Mouse (Mus musculus) myocyte (in vitro differentiated cells): ENCODE results near the gene Zfyve27. TPM values are rescaled to one million over a fixed set of nuclear protein-coding genes. Genes with fewer than 3 reads are reported as not detected.

Experiments used
- H3K27me3 ChIP-seq: one replicate; pipeline ENCODE4 v1.6.1; 2011; ENCODE audit not compliant: control insufficient read depth, insufficient read depth, insufficient read length
- H3K36me3 ChIP-seq: one replicate; pipeline ENCODE4 v1.6.1; 2011; ENCODE audit not compliant: control insufficient read depth, insufficient read depth
- H3K4me2 ChIP-seq: one replicate; pipeline ENCODE4 v1.6.1; 2011; ENCODE audit warnings: low read depth, control low read depth
- H3K4me3 ChIP-seq: one replicate; pipeline ENCODE4 v1.5.1; 2011; ENCODE audit warnings: mild to moderate bottlenecking, control low read depth, moderate library complexity
- H3K79me2 ChIP-seq: one replicate; pipeline ENCODE4 v1.6.1; 2011; ENCODE audit not compliant: control insufficient read depth, insufficient read depth
- H3ac ChIP-seq: one replicate; pipeline ENCODE4 v1.6.1; 2011; ENCODE audit not compliant: control insufficient read depth, insufficient read length
- CEBPB ChIP-seq: IDR thresholded peaks from 2 replicates; pipeline ENCODE4 v1.6.1; 2011; ENCODE audit warnings: mild to moderate bottlenecking, moderate library complexity; ENCODE audit not compliant: poor library complexity, insufficient read depth, severe bottlenecking
- E2F4 ChIP-seq: IDR thresholded peaks from one replicate; pipeline ENCODE4 v1.6.1; 2011; ENCODE audit warnings: mild to moderate bottlenecking, control low read depth, moderate library complexity; ENCODE audit not compliant: insufficient read depth
- MAX ChIP-seq: IDR thresholded peaks from one replicate; pipeline ENCODE4 v1.6.1; 2011; ENCODE audit warnings: low read depth, mild to moderate bottlenecking, control low read depth
- MYOD1 ChIP-seq, 3 experiments: IDR thresholded peaks; one replicate each; pipeline ENCODE4 v1.6.1; 2011; ENCODE audit warnings: control low read depth in 2 of 3, low read depth in 2 of 3, mild to moderate bottlenecking in 2 of 3, moderate library complexity in 1 of 3; ENCODE audit not compliant: insufficient read length in 2 of 3, control insufficient read depth in 1 of 3
- MYOG ChIP-seq, 3 experiments: IDR thresholded peaks; one replicate each; pipeline ENCODE4 v1.6.1; 2011; ENCODE audit warnings: control low read depth in 2 of 3, low read depth in 2 of 3, mild to moderate bottlenecking in 2 of 3; ENCODE audit not compliant: insufficient read length in 2 of 3, control insufficient read depth in 1 of 3, insufficient read depth in 1 of 3
- POLR2A ChIP-seq: IDR thresholded peaks from one replicate; pipeline ENCODE4 v1.6.1; 2011; ENCODE audit warnings: low read depth, mild to moderate bottlenecking, control low read depth, moderate library complexity; ENCODE audit not compliant: insufficient read length
- POLR2AphosphoS2 ChIP-seq: IDR thresholded peaks from one replicate; pipeline ENCODE4 v1.6.1; 2011; ENCODE audit warnings: low read depth, control low read depth; ENCODE audit not compliant: insufficient read length
- REST ChIP-seq: IDR thresholded peaks from one replicate; pipeline ENCODE4 v1.6.1; 2011; ENCODE audit warnings: mild to moderate bottlenecking, control low read depth, moderate library complexity; ENCODE audit not compliant: insufficient read depth, insufficient read length
- SRF ChIP-seq: IDR thresholded peaks from one replicate; pipeline ENCODE4 v1.6.1; 2011; ENCODE audit warnings: low read depth; ENCODE audit not compliant: control insufficient read depth, insufficient read length
- TCF12 ChIP-seq: IDR thresholded peaks from one replicate; pipeline ENCODE4 v1.6.1; 2011; ENCODE audit warnings: mild to moderate bottlenecking, control low read depth; ENCODE audit not compliant: poor library complexity, insufficient read depth, severe bottlenecking
- TCF3 ChIP-seq: IDR thresholded peaks from one replicate; pipeline ENCODE4 v1.6.1; 2011; ENCODE audit warnings: low read depth, control low read depth; ENCODE audit not compliant: insufficient read length
- USF1 ChIP-seq: IDR thresholded peaks from one replicate; pipeline ENCODE4 v1.6.1; 2011; ENCODE audit warnings: low read depth, mild to moderate bottlenecking, control low read depth, moderate library complexity
- polyA plus RNA-seq: library from polyadenylated mRNA; unstranded; fragments of >200 nt; fragmentation: generic; extraction: Trizol; gene quantifications from one replicate; pipeline ENCODE4 v1.2.1, GENCODE M21; 2012; ENCODE audit warnings: missing spikeins

The Zfyve27 gene
- polyA plus RNA-seq, 1 experiment: 22.4 TPM

DNA sequence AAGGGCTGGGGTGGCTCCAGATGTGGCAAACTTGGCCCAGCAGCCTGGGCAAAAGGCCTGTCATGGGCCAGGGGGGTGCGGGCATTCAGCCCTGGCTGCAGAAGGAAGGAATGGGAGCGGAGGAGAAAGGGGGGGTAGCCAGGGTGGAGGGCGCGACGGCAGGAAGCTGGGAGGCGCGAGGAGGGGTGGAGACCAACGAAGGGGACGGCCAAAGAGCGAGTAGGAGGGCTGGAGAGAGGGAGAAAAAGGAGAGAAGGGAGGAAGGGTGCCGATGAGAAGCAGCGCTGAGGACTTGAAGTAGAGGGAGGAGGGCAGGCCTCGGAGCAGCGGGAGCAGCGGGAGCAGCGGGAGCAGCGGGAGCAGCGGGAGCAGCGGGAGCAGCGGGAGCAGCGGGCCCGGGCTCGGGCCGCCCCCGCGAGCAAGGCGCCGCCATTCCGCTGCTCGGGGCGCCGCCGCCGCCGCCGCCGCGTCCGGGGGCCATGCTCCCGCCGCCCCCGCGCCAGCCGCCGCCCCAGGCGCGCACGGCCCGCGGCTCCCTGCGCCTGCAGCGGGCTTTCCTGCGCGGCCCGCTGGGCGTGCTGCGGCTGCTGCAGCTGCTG lies 16.5 kb upstream of the Zfyve27 start, which contains the start of gene Marveld1:
Marveld1 (plus strand) TSS at position 231 of the 599 bp plus-strand sequence.
- TF ChIP-seq MAX (no peak), REST (no peak), CEBPB (no peak), TCF12 (no peak), MYOG (IDR thresholded peaks at IDR 0.05; ENCODE audit: control insufficient read depth in 1 of 3, insufficient read depth in 1 of 3, insufficient read length in 2 of 3, low read depth in 2 of 3) (peak in 1 of 3 experiments; percentile 71), POLR2AphosphoS2 (peak; percentile 72), E2F4 (no peak), USF1 (no peak), SRF (no peak), TCF3 (no peak), MYOD1 (IDR thresholded peaks at IDR 0.05; ENCODE audit: control insufficient read depth in 1 of 3, insufficient read length in 2 of 3, low read depth in 2 of 3) (peak in 2 of 3 experiments; percentile 37 to 59), POLR2A (peak; percentile 85)
- Histone ChIP-seq H3K79me2 (peaks cover 14% of the 10 kb centered on the region), H3ac (peak within 1 kb of the TSS; percentile 69), H3K4me2 (peak within 1 kb of the TSS; percentile 89), H3K27me3 (no peaks in the 10 kb centered on the region), H3K4me3 (peak within 1 kb of the TSS; percentile 74), H3K36me3 (peaks cover 3% of the 10 kb centered on the region)

DNA sequence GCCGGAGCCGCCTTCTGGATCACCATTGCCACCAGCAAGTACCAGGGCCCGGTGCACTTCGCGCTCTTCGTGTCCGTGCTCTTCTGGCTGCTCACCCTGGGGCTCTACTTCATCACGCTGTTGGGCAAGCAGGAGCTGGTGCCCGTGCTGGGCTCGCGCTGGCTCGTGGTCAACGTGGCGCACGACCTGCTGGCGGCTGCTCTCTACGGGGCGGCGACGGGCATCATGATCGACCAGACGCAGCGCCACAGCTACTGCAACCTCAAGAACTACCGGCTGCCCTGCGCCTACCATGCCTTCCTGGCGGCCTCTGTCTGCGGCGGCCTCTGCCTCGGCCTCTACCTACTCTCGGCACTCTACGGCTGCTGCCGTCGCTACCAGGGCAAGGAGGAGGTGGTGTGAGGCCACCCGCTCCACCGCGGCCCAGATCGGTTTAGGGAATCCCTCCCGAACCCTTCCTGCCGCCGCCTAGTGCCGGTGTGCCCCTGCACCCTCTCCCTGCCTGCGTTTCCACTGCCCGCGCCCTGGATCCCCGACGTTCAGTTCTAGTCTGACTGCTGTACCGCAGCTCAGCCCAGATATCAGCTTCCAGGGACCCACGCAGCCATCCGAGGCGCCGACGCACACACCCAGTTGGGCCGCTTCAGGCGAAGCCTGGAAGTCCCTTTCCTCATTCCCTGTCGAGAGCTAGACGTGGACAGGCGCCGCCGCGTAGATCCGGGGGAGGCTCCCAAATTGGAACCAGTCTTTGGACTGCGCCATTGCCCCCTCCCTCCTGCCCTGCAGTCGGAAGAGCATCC lies 15.8 kb upstream of the Zfyve27 start:
- Histone ChIP-seq H3K36me3 (peaks cover 3% of the 10 kb centered on the region), H3K4me2 (peak overlapping the region; percentile 89), H3K4me3 (peak overlapping the region; percentile 74), H3ac (peak overlapping the region; percentile 69), H3K27me3 (no peaks in the 10 kb centered on the region), H3K79me2 (peaks cover 14% of the 10 kb centered on the region)
- peak; percentile 35 for TF ChIP-seq POLR2A
- no peak for TF ChIP-seq MAX
- TF ChIP-seq MYOD1 (IDR thresholded peaks at IDR 0.05; ENCODE audit: control insufficient read depth in 1 of 3, insufficient read length in 2 of 3, low read depth in 2 of 3): no peak
- TF ChIP-seq POLR2AphosphoS2: peak; percentile 33
- no peak for TF ChIP-seq SRF
- TF ChIP-seq REST: no peak
- no peak for TF ChIP-seq TCF3
- TF ChIP-seq E2F4: no peak
- no peak for TF ChIP-seq TCF12
- TF ChIP-seq MYOG (IDR thresholded peaks at IDR 0.05; ENCODE audit: control insufficient read depth in 1 of 3, insufficient read depth in 1 of 3, insufficient read length in 2 of 3, low read depth in 2 of 3): peak in 1 of 3 experiments; percentile 28
- no peak for TF ChIP-seq USF1
- no peak for TF ChIP-seq CEBPB

DNA sequence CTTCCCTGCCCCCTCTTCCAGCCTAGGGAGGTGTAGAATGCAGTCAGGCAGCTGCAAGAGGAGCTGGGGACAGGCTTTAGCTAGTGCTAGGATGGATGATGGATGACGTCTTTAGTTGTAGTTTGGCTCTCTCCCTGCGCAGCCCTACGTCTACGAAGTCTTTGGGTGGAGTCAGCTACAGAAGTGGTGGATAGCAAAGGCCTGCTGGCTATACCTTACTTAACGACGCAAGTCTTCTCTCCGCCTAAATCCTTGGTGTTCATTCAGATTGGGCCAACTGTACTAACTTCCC lies 15.2 kb upstream of the Zfyve27 start:
- peak overlapping the region; percentile 74 for H3K4me3 ChIP-seq
- peak overlapping the region; percentile 69 for H3ac ChIP-seq
- H3K27me3 ChIP-seq: no peaks in the 10 kb centered on the region
- peak overlapping the region; percentile 89 for H3K4me2 ChIP-seq
- peaks cover 3% of the 10 kb centered on the region for H3K36me3 ChIP-seq
- H3K79me2 ChIP-seq: peaks cover 14% of the 10 kb centered on the region
- TF ChIP-seq POLR2AphosphoS2 (peak; percentile 1), POLR2A (no peak), SRF (no peak)

DNA sequence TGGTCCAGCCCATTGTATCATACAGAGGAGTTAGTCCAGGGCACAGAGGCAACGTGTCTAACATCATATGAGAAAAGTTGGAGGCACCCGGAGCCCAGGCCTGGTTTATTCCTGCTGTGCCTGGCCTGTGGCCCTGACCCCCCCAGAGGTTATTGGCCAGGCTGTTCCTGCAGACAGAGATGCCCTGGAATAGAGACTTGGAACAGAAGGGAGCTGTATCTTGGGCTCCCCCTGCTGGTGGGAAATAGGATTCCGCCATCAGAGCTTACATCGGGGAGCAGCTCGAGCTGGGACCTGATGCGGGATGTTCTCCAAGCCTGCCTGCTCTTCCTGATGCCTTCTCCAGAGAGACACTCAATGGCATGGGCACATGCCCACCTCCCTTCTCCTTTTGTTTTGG lies 11.8 kb upstream of the Zfyve27 start:
- Histone ChIP-seq H3K79me2 (peaks cover 14% of the 10 kb centered on the region), H3ac (no peak overlapping the region), H3K4me3 (no peak overlapping the region), H3K27me3 (no peaks in the 10 kb centered on the region), H3K4me2 (peak overlapping the region; percentile 7), H3K36me3 (peaks cover 3% of the 10 kb centered on the region)
- no peak for TF ChIP-seq USF1
- TF ChIP-seq MYOD1 (IDR thresholded peaks at IDR 0.05; ENCODE audit: control insufficient read depth in 1 of 3, insufficient read length in 2 of 3, low read depth in 2 of 3): no peak
- TF ChIP-seq MAX: no peak
- TF ChIP-seq POLR2AphosphoS2: peak; percentile 60
- TF ChIP-seq REST: no peak
